Mouse (Mus musculus): Measurements from ENCODE around the gene Plin4. TPM values are rescaled to one million over a fixed set of nuclear protein-coding genes. Genes with fewer than 3 reads are reported as not detected.
A peak's percentile ranks its signal among the peaks of the same experiment; 100 is the strongest.
"Not testable (repeated sequence)": the region's sequence is repeated elsewhere in the genome, so short reads cannot be mapped to it uniquely, and the experiment has no call there.

Plin4 gene
- polyA plus RNA-seq, 1 experiment, result not detected

DNA sequence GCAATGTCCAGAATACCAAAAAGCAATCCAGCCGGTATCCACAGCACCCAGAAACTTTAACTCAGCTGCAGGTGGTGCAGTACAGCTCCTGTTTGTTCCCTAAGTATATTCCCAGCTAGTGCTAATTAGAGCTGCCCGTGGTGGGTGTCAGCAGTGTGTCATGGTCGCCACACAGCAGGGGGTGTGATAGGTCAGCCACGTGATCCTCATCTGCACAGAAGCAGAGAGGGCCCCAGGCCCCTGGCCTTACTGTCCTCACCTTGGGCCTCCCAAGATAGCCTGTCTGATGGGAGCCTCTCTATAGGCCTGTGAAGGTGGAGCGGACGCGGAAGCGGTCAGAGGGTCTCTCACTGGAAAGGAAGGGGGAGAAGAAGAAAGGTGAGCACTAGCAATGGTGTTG is 11.4 kb downstream of the Plin4 start:
- peaks cover 93% of the 10 kb centered on the region for H3K36me3 ChIP-seq (ENCODE audit: control insufficient read depth)
- no peak for TF ChIP-seq TAL1 (IDR thresholded peaks at IDR 0.05; ENCODE audit: low read length)
- no peak for TF ChIP-seq GATA1 (IDR thresholded peaks at IDR 0.05; ENCODE audit: low read length)

DNA sequence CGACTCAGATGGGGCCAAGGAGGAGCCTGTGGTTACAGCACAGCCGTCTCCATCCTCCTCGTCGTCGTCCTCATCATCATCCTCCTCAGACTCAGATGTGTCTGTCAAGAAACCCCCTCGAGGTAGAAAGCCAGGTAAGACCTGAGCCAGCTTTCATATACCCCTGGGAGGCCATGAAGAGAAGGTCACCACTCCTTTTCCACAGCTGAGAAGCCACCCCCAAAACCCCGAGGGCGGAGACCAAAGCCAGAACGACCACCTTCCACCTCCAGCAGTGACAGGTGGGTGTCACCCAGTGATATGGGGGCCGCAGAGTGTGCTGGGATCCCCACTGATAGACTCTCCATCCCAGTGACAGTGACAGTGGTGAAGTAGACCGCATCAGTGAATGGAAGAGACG is 12.7 kb downstream of the Plin4 start:
- Histone ChIP-seq H3K9me3 (ENCODE audit: control insufficient read depth, low read length) (no peaks in the 10 kb centered on the region), H3K27me3 (ENCODE audit: control insufficient read depth) (no peaks in the 10 kb centered on the region), H3K4me1 (ENCODE audit: control insufficient read depth) (no peaks in the 10 kb centered on the region; the same call in 1 of the 2 replicates), H3K4me3 (replicated peaks) (no peak overlapping the region), H3K36me3 (ENCODE audit: control insufficient read depth) (peaks cover 88% of the 10 kb centered on the region)
- no peak for TF ChIP-seq GATA1 (IDR thresholded peaks at IDR 0.05; ENCODE audit: low read length)
- no peak for TF ChIP-seq TAL1 (IDR thresholded peaks at IDR 0.05; ENCODE audit: low read length)

More for the DNA sequence above, 11.4 kb downstream of the Plin4 start:
- Histone ChIP-seq H3K4me3 (replicated peaks) (no peak overlapping the region), H3K4me1 (ENCODE audit: control insufficient read depth) (no peaks in the 10 kb centered on the region; the same call in 1 of the 2 replicates), H3K9me3 (ENCODE audit: control insufficient read depth, low read length) (no peaks in the 10 kb centered on the region), H3K27me3 (ENCODE audit: control insufficient read depth) (no peaks in the 10 kb centered on the region)

DNA sequence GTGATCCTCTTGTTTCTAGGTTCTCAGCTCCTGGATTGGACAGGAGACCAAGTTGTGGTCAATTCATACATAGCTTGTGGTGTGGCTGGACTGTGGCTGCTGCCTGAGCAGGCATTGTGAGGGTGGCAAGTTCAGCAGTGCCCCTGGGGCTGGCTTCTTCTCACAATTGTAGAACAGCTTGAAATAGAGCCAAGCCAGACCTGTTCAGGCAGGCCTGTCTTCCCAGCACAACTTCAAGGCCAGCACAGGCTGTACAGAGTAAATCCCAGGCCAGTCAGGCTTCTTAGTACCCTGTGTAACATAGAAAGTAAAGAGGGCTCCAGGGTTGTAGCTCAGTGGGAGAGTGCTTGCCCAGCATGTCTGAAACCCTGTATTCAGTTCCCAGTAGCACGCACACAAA is 16.8 kb downstream of the Plin4 start:
- Histone ChIP-seq H3K9me3 (ENCODE audit: control insufficient read depth, low read length) (no peaks in the 10 kb centered on the region), H3K4me3 (replicated peaks) (no peak overlapping the region), H3K4me1 (ENCODE audit: control insufficient read depth) (no peaks in the 10 kb centered on the region; the same call in 1 of the 2 replicates), H3K27me3 (ENCODE audit: control insufficient read depth) (no peaks in the 10 kb centered on the region), H3K36me3 (ENCODE audit: control insufficient read depth) (peaks cover 80% of the 10 kb centered on the region)
- TF ChIP-seq TAL1 (IDR thresholded peaks at IDR 0.05; ENCODE audit: low read length), result no peak
- TF ChIP-seq GATA1 (IDR thresholded peaks at IDR 0.05; ENCODE audit: low read length), result no peak

DNA sequence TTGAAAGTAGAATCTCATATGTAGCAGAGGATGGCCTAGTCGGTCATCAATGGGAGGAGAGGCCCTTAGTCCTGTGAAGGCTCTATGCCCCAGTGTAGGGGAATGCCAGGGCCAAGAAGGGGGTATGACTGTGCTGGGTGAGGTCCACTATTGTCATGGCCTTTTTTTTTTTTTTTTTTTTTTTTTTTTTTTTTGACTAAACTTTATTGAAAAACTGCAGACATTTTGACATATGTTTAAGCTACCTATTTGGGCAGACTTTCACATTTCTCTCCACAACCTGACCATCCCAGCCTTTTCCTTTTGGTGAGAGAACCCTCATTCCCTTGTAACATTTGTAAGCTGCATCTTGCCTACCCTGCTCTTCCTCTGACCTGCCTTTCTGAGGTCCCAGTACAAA is 17.3 kb downstream of the Plin4 start:
- no peak for TF ChIP-seq TAL1 (IDR thresholded peaks at IDR 0.05; ENCODE audit: low read length)
- no peak for TF ChIP-seq GATA1 (IDR thresholded peaks at IDR 0.05; ENCODE audit: low read length)
- Histone ChIP-seq H3K9me3 (ENCODE audit: control insufficient read depth, low read length) (no peaks in the 10 kb centered on the region), H3K36me3 (ENCODE audit: control insufficient read depth) (peaks cover 78% of the 10 kb centered on the region), H3K27me3 (ENCODE audit: control insufficient read depth) (no peaks in the 10 kb centered on the region), H3K4me3 (replicated peaks) (no peak overlapping the region), H3K4me1 (ENCODE audit: control insufficient read depth) (no peaks in the 10 kb centered on the region; the same call in 1 of the 2 replicates)

DNA sequence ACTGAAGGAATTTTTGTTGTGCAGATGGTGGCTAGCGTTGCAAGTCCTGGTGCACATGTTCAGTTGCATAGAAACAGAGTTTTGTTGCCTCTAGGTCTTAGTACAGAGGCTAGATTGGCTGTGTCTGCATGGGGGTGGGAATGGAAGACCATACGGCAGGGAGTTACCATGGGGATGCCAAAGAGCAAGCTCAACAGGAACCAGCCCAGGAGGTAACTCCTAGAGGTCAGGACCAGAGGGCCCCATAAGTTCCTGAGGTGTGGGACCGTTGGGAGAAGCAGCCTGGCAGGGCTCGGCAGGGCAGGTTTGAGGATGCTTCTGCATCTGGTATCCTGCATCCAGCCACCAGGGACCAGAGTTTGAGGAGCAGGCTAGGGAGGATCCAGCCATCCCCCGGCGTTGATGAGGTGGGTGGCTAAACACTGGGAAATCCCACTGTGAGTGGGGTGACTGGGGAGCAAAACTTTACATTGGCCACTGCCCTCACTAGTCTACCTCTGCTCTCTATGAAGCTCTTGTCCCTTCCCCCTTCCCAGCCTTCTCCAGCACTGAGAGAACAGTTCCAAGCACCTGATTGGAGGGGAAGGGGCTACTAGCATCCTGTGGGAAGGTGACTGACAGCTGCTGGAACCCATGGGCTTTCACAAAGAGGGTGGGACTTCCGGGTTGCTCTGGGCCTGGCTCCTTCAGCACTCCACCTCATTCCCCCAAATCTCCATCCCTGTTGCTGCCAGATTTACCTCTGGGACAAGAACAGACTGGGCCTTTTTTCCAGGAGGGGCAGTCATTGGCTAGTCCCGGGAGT is 28.6 kb downstream of the Plin4 start:
- Histone ChIP-seq H3K9me3 (ENCODE audit: control insufficient read depth, low read length) (no peaks in the 10 kb centered on the region), H3K27me3 (ENCODE audit: control insufficient read depth) (no peaks in the 10 kb centered on the region), H3K36me3 (ENCODE audit: control insufficient read depth) (peaks cover 40% of the 10 kb centered on the region), H3K4me1 (ENCODE audit: control insufficient read depth) (peaks cover 42% of the 10 kb centered on the region), H3K4me3 (replicated peaks) (peak overlapping the region; percentile 77)
- TF ChIP-seq GATA1 (IDR thresholded peaks at IDR 0.05; ENCODE audit: low read length) (no peak), TAL1 (IDR thresholded peaks at IDR 0.05; ENCODE audit: low read length) (no peak)

DNA sequence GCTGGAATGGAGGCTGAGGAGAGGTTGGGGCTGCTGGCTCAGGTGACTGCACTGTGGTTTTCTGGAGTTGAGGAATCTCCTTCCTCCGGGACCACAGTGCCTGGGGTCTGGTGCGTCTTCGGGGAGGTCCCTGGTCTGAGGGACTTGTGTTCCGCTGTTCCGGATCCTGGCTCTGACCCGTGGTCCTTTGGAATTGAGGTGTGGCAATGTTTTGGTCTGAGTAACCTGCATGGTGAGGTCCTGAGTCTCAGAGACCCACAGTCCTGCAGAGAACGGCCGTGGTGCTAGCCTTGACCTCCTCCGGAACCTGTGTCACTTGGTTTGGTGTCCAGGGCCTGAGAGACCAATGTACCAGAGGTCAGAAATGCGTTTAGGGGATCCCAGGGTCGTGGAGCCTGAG is 29.7 kb downstream of the Plin4 start:
- TF ChIP-seq GATA1 (IDR thresholded peaks at IDR 0.05; ENCODE audit: low read length), result no peak
- TF ChIP-seq TAL1 (IDR thresholded peaks at IDR 0.05; ENCODE audit: low read length), result no peak
- Histone ChIP-seq H3K4me3 (replicated peaks) (peak overlapping the region; percentile 77), H3K36me3 (ENCODE audit: control insufficient read depth) (peaks cover 30% of the 10 kb centered on the region), H3K4me1 (ENCODE audit: control insufficient read depth) (peaks cover 52% of the 10 kb centered on the region), H3K9me3 (ENCODE audit: control insufficient read depth, low read length) (no peaks in the 10 kb centered on the region), H3K27me3 (ENCODE audit: control insufficient read depth) (no peaks in the 10 kb centered on the region)

DNA sequence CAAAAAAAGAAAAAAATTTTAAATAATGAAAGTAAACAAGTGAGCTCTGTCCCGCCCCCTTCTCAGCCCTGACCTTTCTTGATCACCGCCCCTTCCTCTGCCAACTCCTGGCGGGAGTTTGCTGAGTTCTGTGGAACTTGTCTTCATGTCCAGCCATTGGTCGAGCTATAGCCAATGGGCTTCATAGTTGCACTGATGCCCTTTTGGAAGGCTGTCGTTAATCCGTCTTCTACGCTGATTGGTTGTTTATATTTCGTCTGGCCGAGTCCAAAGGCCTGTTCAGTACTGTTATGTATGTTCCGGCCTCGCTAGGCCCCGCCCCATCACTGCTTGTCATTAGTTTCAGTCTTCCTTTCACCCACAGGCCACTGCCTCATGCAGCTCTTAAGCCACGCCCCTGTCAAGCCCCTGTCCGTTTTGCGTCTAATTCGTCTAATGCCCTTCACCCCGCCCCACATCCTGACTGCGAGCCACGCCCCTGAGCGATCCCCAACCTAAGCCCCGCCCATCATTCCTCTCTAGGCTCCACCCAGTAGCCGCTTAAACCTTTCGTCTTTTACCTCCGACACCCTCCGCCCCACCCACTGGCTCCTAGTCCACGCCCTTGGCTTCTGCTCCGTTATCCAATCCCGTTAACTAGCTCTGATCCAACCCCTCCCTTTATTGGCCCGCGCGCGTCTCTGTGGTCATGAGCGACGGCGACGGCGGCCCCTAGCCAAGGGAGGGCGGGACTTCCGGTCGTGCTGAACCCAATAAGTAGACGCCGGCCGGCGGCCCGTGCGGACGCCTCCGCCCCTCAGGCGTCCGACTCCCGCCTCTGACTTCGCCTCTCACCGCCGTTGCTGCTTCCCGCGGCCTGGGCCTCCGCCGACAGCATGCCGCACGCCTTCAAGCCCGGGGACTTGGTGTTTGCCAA is 30.5 kb downstream of the Plin4 start, which contains the start of gene Hdgfl2:
Gene Hdgfl2 (plus strand): TSS at position 755 of the 916 bp plus-strand sequence.
- peak within 1 kb of the TSS; percentile 77 for H3K4me3 ChIP-seq (replicated peaks)
- H3K36me3 ChIP-seq (ENCODE audit: control insufficient read depth), result peaks cover 26% of the 10 kb centered on the region
- peaks cover 60% of the 10 kb centered on the region for H3K4me1 ChIP-seq (ENCODE audit: control insufficient read depth)
- H3K9me3 ChIP-seq (ENCODE audit: control insufficient read depth, low read length), result no peaks in the 10 kb centered on the region
- TF ChIP-seq GATA1 (IDR thresholded peaks at IDR 0.05; ENCODE audit: low read length), result no peak
- no peak for TF ChIP-seq TAL1 (IDR thresholded peaks at IDR 0.05; ENCODE audit: low read length)
- no peaks in the 10 kb centered on the region for H3K27me3 ChIP-seq (ENCODE audit: control insufficient read depth)

DNA sequence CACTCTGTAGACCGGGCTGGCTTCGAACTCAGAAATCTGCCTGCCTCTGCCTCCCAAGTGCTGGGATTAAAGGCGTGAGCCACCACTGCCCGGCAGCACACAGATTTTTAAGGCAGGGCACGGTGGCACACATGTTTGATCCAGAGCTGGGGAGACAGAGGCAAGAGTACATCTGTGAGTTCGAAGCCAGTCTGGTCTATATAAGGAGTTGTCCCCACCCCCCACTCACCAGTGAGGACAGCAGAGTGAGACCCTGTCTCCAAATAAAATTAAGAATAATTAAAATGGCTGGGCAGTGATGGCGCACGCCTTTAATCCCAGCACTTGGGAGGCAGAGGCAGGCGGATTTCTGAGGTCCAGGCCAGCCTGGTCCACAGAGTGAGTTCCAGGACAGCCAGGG is 31.2 kb downstream of the Plin4 start:
- peaks cover 66% of the 10 kb centered on the region for H3K4me1 ChIP-seq (ENCODE audit: control insufficient read depth)
- H3K4me3 ChIP-seq (replicated peaks), result peak overlapping the region; percentile 77
- H3K27me3 ChIP-seq (ENCODE audit: control insufficient read depth); H3K9me3 ChIP-seq (ENCODE audit: control insufficient read depth, low read length): not testable (repeated sequence)
- H3K36me3 ChIP-seq (ENCODE audit: control insufficient read depth), result peaks cover 20% of the 10 kb centered on the region

DNA sequence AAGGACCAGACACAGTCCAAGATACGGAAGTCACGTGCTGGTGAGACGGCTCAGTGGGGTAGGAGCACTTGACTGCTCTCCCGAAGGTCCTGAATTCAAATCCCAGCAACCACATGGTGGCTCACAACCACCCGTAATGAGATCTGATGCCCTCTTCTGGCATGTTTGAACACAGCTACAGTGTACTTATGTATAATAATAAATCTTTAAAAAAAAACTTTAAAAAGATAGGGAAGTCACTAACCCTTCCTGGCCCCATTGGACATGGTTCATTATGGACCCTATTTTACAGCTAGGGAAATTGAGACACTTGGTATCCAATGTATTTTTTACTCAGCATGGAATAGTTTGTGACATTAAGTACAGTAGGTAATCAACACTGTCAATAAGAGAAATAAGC is 32.1 kb downstream of the Plin4 start:
- Histone ChIP-seq H3K4me3 (replicated peaks) (no peak overlapping the region), H3K36me3 (ENCODE audit: control insufficient read depth) (peaks cover 16% of the 10 kb centered on the region), H3K27me3 (ENCODE audit: control insufficient read depth) (no peaks in the 10 kb centered on the region), H3K9me3 (ENCODE audit: control insufficient read depth, low read length) (no peaks in the 10 kb centered on the region), H3K4me1 (ENCODE audit: control insufficient read depth) (peaks cover 70% of the 10 kb centered on the region)
- TF ChIP-seq TAL1 (IDR thresholded peaks at IDR 0.05; ENCODE audit: low read length) (no peak), GATA1 (IDR thresholded peaks at IDR 0.05; ENCODE audit: low read length) (no peak)
